Mouse (Mus musculus) G1E (cell line): ENCODE results near the gene Arhgap42. TPM values are rescaled to one million over a fixed set of nuclear protein-coding genes. Genes with fewer than 3 reads are reported as not detected.

Experiments used
- ATAC-seq: 2 replicates; pipeline ENCODE4 v1.8.0; 2016; ENCODE audit warnings: mild to moderate bottlenecking; ENCODE audit not compliant: insufficient number of reproducible peaks, poor library complexity, low FRiP score, severe bottlenecking; ENCODE audit errors: extremely low read depth
- DNase-seq: peaks from one replicate; pipeline ENCODE4 v3.0.0; 2012; ENCODE audit warnings: low spot score
- H3K27me3 ChIP-seq: 2 replicates; pipeline ENCODE4 v1.6.1; 2012; ENCODE audit warnings: mild to moderate bottlenecking, low read length, inconsistent platforms; ENCODE audit not compliant: insufficient read depth
- H3K36me3 ChIP-seq: replicated peaks from 2 replicates; pipeline ENCODE3; 2012; ENCODE audit warnings: mild to moderate bottlenecking, inconsistent platforms
- H3K4me1 ChIP-seq: 2 replicates; pipeline ENCODE4 v1.6.1; 2012; ENCODE audit warnings: low read depth, low read length, inconsistent platforms, mixed read lengths; ENCODE audit not compliant: insufficient read depth
- H3K4me3 ChIP-seq: 2 replicates; pipeline ENCODE4 v1.5.1; 2012; ENCODE audit warnings: low read depth, mild to moderate bottlenecking, inconsistent platforms, low read length, moderate library complexity, mixed read lengths
- H3K9me3 ChIP-seq: replicated peaks from 2 replicates; pipeline ENCODE4 v1.6.1; 2012; ENCODE audit warnings: inconsistent platforms
- CTCF ChIP-seq: IDR thresholded peaks from 2 replicates; pipeline ENCODE4 v1.5.1; 2012; ENCODE audit warnings: low read depth, low read length, inconsistent platforms, mixed read lengths
- GATA1 ChIP-seq: IDR thresholded peaks from 2 replicates; pipeline ENCODE4 v1.6.1; 2012; ENCODE audit warnings: borderline replicate concordance, low read length, inconsistent platforms, mixed read lengths
- GATA2 ChIP-seq: IDR thresholded peaks from 2 replicates; pipeline ENCODE4 v1.6.1; 2012; ENCODE audit warnings: low read depth, low read length, inconsistent platforms, borderline replicate concordance
- POLR2AphosphoS5 ChIP-seq: IDR thresholded peaks from 2 replicates; pipeline ENCODE4 v1.6.1; 2012; ENCODE audit warnings: low read depth, low read length, inconsistent platforms; ENCODE audit not compliant: insufficient replicate concordance
- TAL1 ChIP-seq: conservative IDR thresholded peaks from 2 replicates; pipeline ENCODE4 v1.6.1; 2012; ENCODE audit warnings: low read depth, low read length, inconsistent platforms, mixed read lengths
- polyA plus RNA-seq: library from polyadenylated mRNA; stranded (reverse); fragments of >175 nt; gene quantifications from 2 replicates; pipeline ENCODE4 v1.2.3, GENCODE M21; 2012
- total RNA-seq, 2 experiments: library from RNA; stranded (forward) in 1 of 2; stranded (reverse) in 1 of 2; fragments of 200-1000 nt in 1 of 2; fragments of >200 nt in 1 of 2; fragmentation: Nextera tagmentation in 1 of 2; gene quantifications; 2 replicates each; pipeline ENCODE4 v1.2.3; 2014 to 2017

Arhgap42 gene
- total and polyA plus RNA-seq, 3 experiments = 0.22 TPM; not detected in 2

DNA sequence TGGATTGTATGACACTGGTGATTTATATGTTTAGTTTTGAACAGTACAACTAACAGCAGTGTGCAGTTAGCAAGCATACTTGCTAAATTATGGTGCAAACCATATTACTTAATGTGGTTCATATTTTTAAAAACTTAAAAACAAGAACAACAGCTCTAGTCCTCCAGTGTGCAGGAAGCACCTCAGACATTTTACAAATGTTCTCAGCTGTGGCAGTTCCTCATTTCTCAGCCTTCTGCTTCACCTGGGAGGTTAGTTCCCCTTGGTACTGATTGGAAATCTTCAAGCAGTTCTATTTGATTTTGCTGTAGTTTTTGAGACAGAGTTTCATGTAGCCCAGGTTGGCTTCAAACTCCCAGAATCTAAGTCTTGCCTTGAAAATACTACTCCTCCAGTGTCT is 131.2 kb downstream of the Arhgap42 start:
- Histone ChIP-seq H3K4me1 (no peaks in the 10 kb centered on the region), H3K36me3 (no peaks in the 10 kb centered on the region), H3K9me3 (no peaks in the 10 kb centered on the region), H3K27me3 (no peaks in the 10 kb centered on the region), H3K4me3 (no peak overlapping the region)
- DNase-seq (no peak), ATAC-seq (no peak)
- no peak for TF ChIP-seq POLR2AphosphoS5
- no peak for TF ChIP-seq TAL1
- no peak for TF ChIP-seq CTCF
- TF ChIP-seq GATA2 = no peak
- no peak for TF ChIP-seq GATA1

DNA sequence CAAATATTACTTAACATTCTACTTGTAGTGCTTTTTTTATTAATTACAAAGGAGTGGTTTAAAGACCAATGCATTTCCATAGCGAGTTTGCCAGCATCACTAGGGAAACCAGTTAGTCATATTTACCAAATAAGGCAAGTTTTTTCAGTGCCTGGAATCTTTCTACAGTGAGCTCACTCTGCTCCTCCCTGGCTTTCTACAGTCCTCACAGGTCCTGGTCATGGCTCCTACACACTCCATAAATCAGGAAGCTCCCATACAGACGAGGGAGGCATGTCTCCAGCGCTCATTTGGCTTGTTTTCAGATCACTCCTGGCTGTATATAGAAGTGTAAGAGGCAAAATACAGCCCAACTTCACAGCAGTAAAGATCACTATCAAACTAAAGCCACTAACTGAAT is 134.1 kb downstream of the Arhgap42 start:
- no peaks in the 10 kb centered on the region for H3K36me3 ChIP-seq
- no peaks in the 10 kb centered on the region for H3K27me3 ChIP-seq
- no peak overlapping the region for H3K4me3 ChIP-seq
- no peaks in the 10 kb centered on the region for H3K4me1 ChIP-seq
- TF ChIP-seq POLR2AphosphoS5 (no peak), GATA1 (no peak), GATA2 (no peak), CTCF (no peak), TAL1 (no peak)
- DNase-seq (no peak), ATAC-seq (no peak)
- no peaks in the 10 kb centered on the region for H3K9me3 ChIP-seq

DNA sequence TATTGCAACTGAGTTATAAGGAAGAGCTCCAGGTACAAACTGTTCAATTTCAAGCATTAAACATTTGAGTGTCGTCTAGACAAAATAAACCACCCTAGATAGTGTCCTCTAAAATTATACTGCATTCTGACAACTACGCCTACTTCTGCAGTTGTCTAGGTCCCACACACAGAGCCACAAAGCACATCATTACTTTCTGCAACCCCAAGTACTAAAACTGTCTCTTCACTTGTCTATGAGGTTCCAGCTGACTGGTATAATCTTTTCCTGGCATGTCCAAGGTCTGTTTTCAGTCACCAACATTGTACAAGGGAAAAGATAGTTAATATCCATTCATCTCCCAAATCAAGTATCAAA is 136.8 kb downstream of the Arhgap42 start:
- no peaks in the 10 kb centered on the region for H3K36me3 ChIP-seq
- no peaks in the 10 kb centered on the region for H3K4me1 ChIP-seq
- DNase-seq = no peak
- no peak overlapping the region for H3K4me3 ChIP-seq
- no peaks in the 10 kb centered on the region for H3K9me3 ChIP-seq
- TF ChIP-seq TAL1 (no peak), GATA2 (no peak), CTCF (no peak), GATA1 (no peak), POLR2AphosphoS5 (no peak)
- no peak for ATAC-seq
- no peaks in the 10 kb centered on the region for H3K27me3 ChIP-seq

- no peaks in the 10 kb centered on the region for H3K4me1 ChIP-seq
- H3K4me3 ChIP-seq = no peak overlapping the region
- no peaks in the 10 kb centered on the region for H3K9me3 ChIP-seq
- TF ChIP-seq GATA1 (no peak), POLR2AphosphoS5 (no peak), CTCF (no peak), GATA2 (no peak), TAL1 (no peak)
- H3K36me3 ChIP-seq = no peaks in the 10 kb centered on the region
- DNase-seq (no peak), ATAC-seq (no peak)
- H3K27me3 ChIP-seq = no peaks in the 10 kb centered on the region
Observed at GRCm38 (mm10) chr9:9101482-9102157, 137.3 kb downstream of the Arhgap42 start.

GRCm38 (mm10) chr9:9101055-9101454 is 137.8 kb downstream of the Arhgap42 start:
- ATAC-seq (no peak), DNase-seq (no peak)

DNA sequence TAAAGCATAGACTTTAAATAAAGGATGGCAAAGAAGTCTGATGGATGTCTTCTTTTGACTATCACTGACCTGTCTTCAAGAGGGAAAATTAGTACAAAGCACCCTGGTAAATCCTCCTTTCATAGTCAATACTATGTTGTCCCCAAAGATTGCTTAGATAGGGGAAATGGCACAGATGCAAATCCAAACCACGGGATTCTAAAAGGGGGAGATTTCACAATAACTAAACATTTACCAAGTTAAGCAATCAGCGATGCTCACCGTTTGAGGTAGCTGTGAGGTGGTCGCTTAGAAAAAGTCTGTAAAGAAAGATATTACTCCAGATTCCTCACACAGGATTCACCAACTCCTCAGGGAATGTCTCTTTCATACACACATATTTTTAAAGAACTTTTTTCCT is 141.1 kb downstream of the Arhgap42 start:
- TF ChIP-seq POLR2AphosphoS5 = no peak
- TF ChIP-seq TAL1 = no peak
- TF ChIP-seq GATA1 = no peak
- TF ChIP-seq GATA2 = no peak
- TF ChIP-seq CTCF = no peak
- Histone ChIP-seq H3K9me3 (no peaks in the 10 kb centered on the region), H3K4me3 (no peak overlapping the region), H3K27me3 (no peaks in the 10 kb centered on the region), H3K36me3 (no peaks in the 10 kb centered on the region), H3K4me1 (no peaks in the 10 kb centered on the region)
- no peak for ATAC-seq
- DNase-seq = no peak

More at GRCm38 (mm10) chr9:9101055-9101454, 137.8 kb downstream of the Arhgap42 start:
- no peaks in the 10 kb centered on the region for H3K27me3 ChIP-seq
- TF ChIP-seq CTCF = no peak
- no peak for TF ChIP-seq GATA1
- no peak for TF ChIP-seq TAL1
- TF ChIP-seq POLR2AphosphoS5 = no peak
- no peak for TF ChIP-seq GATA2
- H3K4me1 ChIP-seq = no peaks in the 10 kb centered on the region
- no peaks in the 10 kb centered on the region for H3K9me3 ChIP-seq
- no peaks in the 10 kb centered on the region for H3K36me3 ChIP-seq
- H3K4me3 ChIP-seq = no peak overlapping the region
